Mouse (Mus musculus) mature B cell (primary cell): ENCODE measurements around the gene Slc6a9.

Source experiments
- in situ Hi-C: fragments of 300-500 bp; cut with MboI; formaldehyde crosslinking; loops from 2 replicates; pipeline ENCODE4 v1.14.3; 2019

The Slc6a9 gene

DNA sequence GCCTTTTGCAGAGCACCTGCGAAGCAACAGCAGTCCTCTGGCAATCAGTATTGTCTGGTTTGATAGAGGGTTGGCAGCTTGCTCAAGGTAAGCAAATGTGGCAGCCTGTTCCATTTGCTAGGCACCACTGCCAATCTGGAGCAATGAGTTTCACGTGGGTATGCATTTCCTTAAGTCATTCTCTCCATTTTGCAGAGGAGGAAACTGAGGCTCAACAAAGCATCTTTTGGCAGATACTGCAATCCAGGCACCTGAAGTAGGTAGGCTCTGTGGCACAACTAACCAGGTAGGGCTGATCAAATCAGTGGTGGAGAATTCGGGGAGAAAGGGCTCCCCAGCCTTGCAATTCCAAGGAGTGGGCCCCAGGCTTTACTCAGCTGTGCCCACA, at the start of gene Slc6a9:
Gene Slc6a9 (plus strand): TSS at position 50 of the 388 bp plus-strand sequence.
- in situ Hi-C loops: loop anchor here (10.0 kb wide), 1 partner anchor 250 kb away; no protein-coding TSS in a partner anchor

DNA sequence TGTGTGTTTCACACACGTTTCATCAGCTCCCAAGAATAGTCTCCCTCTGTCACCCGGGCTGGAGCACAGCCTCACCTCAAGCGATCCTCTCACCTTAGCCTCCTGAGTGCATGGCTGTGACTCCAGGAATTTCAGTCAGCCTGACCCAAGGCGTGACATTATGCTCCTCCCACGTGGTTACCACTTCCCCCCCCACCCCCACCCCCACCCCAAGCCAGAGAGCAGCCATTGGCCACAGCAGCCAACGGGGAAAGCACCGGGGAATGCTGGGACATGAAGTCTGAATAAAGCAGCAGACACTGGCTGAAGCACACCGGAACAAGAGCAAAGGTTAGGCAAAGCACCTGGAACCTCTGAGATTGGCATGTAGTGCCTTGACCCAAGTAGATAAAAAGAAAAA, 47.3 kb upstream of the Slc6a9 start:
- in situ Hi-C loops: no loop called here

DNA sequence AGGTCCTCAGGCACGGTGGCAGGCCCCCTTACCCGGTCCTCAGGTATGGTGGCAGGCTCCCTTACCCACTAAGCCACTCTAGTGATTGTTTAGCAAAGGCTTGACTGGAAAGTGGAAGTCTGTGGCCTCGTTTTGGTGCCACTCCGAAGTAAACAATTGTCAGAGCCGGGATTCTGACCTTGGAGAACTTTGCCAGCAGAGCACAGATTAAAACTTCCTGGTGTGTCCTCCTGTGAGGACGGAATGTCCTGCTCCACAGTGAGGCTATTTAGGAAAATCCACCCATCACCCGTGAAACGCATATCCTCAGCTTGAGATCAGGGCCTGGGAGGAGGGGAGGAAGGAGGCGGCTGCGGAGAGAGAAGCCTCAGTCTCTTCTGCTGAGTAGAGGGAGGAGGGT, 46.0 kb upstream of the Slc6a9 start:
- in situ Hi-C loops: no loop called here

DNA sequence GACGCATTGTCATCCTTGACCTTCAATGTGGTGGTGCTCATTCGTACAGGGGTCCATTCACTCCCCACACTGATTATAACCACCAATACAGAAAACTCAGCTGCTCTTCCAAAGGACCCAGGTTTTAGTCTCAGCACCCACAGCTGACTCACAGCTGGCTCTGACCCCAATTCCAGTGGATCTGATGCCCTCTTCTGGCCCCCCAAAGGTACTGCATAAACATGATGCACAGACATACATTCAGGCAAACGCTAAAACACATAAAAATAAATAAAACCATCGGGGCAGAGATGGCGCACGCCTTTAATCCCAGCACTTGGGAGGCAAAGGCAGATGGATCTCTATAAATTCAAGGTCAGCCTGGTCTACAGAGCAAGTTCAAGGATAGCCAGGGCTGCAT, 34.4 kb upstream of the Slc6a9 start:
- in situ Hi-C loops: no loop called here

DNA sequence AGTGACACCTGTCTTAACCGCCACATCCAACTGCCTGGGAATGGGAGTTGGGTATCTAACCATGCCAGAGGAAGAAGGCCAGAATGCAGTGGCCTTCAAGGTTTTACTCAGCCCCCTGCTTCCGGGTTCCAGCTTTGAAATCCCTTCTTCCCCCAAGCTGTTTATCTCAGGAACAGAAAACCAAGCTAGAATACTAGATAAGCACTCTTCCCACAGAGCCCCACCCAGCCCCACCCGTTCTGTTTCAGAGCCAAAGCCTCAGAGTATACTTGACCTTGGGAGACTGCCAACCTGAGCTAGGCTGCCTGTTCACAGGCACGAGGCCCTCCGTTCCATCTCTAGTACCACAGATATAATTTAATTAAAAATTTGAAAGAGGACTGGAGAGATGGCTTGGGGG, 27.3 kb upstream of the Slc6a9 start:
- in situ Hi-C loops: no loop called here

DNA sequence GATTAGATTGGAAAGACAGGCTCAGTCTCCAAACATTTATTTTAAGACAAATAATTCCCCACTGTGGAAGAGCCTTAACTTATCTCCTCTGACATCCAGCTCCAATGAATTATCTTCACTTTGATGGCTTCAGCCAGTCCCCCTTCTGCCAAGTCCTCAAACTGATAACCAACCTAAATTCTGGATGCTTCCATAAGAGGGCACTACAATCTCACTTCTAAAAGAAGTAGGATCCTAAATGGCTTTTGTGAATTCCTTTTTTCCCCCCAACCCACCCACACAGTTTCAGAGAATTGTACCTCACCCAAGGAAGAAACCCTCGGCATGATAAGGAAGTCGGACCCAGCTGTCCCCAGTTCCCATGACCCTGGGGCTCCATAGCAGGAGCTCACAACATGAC, 23.4 kb upstream of the Slc6a9 start:
- in situ Hi-C loops: no loop called here

DNA sequence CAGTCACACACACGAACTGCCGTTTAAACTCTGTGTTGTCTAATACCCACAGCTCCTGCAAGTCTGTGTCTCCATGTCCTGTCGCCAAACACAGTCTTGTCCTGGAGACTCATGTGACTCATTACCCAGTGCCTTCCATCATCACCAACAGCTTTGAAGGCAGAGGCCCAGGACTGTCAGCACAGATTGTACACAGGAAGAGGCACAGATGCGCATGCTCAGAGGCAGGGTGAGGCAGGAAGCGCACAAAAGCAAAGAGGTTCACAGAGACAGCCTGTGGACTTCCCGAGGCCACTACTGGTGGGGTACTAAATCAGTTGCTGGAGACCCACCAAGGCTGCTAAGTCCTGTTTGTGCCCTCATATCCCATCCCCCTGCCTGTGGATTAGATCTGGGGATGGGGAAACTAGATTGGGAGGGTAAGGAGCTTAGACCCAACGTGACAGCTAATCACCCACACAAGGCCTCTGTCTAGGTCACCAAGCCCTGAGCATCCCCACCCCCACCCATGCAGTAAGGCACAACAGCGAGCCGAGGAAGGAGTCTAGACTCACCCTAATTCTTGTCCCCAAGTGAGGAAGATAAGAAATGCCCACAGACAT, 20.6 kb upstream of the Slc6a9 start:
- in situ Hi-C loops: no loop called here

DNA sequence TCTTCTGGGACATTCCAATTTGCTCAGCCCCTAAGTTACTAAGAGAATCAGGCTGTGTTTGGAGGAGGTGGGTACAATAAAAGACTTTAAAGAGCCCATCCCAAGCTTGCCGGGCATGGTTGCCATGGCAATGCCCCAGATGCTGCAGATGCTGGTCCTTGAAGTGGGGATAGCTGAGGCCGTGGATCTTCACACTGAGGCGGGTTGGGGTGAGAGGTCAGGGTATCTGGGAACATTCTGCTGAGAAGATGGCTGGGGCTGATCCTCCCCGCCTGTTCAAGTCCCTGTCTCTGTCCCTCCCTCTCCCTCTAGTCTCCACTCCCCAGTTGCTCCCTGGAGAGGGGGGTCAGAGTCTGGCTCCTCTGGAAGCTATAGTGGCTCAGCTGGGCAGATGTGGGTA, 20.0 kb upstream of the Slc6a9 start:
- in situ Hi-C loops: no loop called here

DNA sequence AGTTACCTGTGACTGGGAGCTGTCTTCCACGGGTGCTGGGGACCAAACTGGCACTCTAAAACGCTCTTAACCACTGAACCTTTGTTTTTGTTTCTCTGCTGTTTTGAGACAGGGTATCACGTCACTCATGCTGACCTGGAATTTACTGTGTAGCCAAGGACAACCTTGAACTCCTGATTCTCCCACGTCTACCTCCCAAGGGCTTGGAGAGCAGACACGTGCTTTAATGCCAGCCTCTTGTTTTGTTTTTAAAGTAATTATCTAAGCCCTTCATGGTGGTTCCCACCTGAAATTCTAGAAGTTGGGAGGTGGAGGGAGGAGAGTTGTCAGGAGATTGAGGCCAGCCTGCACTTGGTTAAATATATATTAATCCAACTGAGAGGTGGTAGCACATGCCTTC, 17.5 kb upstream of the Slc6a9 start:
- in situ Hi-C loops: no loop called here

DNA sequence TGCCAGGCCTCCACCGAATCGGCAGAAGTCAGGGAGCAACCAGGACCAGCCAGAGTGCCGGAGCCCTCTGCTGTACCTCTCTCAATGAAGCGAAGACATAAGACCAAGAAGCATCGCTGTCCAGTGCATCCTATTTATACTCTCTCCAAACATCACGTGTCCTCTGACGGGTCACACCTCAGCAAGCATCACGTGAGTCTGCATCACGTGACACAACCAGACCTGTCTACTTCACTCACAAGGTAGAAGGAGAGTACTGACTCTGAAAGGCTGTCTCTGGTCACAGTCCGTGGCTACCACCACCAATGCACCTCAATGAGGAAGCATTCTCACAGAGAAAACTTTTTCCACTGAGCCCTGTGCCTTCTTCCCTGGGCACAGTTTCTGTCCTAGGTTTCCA, 16.3 kb upstream of the Slc6a9 start:
- in situ Hi-C loops: no loop called here

DNA sequence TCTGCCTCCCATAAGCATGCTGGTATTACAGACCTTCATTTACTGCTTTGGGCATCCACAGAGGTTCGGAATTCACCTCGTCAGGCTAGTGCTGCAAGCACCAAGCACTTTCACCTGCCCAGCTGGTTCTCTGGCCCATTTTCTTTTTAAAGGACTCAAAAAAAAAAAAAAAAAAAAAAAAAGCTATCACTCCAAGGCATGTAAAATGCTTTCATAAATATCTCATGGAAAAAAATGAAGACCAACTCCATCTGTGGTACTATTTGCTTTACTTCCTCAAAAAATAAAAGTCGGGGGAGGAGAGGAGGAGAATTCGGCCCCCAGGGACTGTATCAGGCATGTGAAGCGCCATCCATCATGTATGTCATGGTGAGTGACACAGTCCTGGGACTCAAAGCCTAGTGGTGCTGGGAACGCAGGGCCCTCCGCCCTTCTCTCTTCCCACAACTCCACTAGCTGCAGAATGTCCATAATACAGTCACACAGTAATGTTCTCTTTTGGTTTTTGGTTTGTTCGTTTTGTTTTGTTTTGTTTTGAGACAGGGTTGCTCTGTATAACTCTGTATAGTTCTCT, 5.6 kb upstream of the Slc6a9 start:
- in situ Hi-C loops: no loop called here

DNA sequence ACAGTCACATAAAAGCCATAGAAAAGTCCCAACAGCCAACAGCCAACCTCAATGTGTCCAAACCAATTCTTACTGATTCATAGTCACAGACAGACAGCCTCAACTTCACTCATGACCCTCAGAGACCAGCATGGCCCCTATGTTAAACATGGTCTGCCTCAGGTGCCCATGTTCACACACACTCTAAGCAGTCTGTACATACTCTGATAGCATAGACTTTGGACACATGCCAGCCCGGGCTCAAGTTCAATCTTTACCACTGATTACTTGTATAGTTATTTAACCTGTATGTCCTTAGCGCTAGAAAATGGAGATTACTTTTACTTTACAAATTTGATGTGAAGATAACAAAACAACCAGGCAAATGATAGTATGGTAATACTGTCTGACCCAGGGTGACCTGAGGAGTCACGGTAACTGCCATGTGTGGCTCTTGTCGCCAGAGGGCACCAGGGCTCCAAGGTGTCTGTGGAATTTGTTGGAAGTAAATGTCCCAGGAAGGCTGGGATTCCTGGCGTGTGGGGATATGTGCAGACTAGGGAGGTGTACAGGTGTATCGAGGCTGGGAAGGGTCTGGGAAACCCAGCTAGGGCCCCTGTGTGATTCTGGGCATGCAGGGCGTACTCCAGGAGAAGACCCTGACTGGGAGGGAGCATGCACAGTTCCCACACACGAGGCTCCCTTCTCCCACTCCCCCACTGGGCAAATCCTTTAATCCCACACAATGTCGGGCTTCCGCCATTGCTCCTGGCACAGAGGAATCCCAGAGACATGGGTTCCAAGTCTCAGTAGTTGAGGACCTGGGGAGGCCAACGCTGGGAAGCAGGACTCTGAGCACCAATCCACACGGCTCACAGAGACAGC, 4.8 kb upstream of the Slc6a9 start:
- in situ Hi-C loops: loop anchor here (10.0 kb wide), 1 partner anchor 255 kb away; no protein-coding TSS in a partner anchor

DNA sequence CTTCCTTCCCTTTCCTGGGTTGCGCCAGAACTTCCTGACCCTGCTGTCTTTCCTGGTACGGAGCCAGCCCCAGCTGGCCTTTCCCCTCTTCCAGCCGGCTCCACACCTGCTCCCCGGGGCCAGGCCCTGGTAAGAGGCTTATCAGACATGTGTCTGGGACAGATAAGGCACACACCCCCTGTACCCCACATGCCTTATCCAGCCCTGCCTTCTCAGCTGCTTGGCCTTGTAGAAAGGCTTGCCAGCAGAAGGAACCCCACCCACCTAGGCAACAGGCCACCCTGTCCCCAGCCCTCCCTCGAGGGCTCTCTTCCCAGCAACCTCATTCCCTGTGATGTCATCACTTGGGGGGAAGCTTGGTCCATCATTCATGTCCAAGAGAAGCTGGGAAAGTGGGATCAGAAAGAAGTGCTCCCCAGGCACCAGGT, 4.2 kb upstream of the Slc6a9 start:
- in situ Hi-C loops: loop anchor here (10.0 kb wide), 1 partner anchor 255 kb away; no protein-coding TSS in a partner anchor

DNA sequence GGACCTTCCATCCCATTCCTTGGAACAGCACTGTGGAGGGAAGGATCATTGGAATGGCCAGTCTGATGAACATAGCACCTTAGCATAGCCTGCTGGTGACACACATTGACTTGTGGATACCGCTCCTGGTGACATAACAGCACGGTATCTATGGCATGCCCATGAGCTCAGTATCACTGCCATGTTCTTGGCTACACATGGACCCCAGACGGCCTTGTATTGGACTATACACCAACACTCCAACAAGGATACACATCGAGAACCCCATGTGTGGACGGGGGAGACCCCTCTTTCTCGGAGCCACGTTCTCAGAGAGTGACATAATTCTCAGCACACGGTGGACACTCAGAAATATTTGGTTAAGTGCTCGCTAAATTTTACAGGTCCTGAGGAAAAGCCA, 3.5 kb upstream of the Slc6a9 start:
- in situ Hi-C loops: loop anchor here (10.0 kb wide), 1 partner anchor 254 kb away; no protein-coding TSS in a partner anchor

DNA sequence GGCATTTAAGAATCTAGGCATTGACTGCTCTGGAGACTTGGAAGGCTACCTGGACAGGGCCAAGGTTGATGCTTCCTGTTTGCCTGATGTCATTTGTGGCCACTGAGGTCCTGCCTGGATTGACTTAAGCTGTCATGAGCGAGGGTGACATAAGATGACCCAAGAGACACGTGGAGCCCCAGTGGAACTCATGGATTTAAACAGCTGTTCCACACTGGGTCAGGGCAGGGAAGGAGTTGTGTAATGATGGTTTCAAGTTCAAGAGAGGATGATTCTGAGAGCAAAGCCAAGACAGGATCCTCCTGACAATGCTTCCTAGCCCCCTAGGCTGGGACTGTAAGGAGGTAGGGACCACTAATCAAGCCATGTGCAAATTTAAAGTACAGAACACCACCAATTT, 2.8 kb upstream of the Slc6a9 start:
- in situ Hi-C loops: loop anchor here (10.0 kb wide), 1 partner anchor 253 kb away; no protein-coding TSS in a partner anchor

DNA sequence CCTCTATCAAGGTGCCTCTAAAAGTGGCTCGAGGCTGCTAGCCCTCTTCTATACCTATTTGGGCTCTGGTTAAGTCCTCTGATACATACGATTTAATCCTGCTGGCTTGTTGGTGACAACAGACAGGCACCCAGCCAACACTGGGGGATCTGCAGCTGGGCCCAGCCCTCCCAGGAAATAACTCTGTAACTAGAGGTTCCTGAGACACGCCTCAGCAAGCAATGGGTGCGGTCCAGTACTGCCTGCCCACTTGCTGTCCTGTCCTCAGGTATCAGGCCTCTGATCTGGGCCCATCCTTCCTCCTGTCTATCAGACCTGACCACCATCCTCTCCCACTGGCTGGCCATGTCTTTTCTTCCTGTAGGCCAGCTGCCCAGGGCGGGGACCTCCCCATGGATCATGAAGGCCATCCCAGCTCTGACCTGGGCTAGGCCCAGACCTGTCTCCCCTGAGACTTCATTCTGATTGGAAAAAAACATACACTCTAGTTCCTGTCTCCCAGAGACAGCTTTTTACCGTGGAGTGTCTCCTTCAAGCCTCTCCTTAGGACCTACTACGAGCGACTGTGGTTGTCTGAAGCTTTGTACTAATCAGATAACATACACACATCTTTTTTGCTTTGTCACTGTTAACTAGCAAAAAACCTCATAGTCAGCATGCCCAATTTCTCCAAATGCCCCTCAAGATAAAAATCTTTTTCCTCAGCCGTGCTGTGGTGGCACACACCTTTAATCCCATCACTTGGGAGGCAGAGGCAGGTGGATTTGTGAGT, 2.2 kb upstream of the Slc6a9 start:
- in situ Hi-C loops: loop anchor here (10.0 kb wide), 1 partner anchor 253 kb away; no protein-coding TSS in a partner anchor

DNA sequence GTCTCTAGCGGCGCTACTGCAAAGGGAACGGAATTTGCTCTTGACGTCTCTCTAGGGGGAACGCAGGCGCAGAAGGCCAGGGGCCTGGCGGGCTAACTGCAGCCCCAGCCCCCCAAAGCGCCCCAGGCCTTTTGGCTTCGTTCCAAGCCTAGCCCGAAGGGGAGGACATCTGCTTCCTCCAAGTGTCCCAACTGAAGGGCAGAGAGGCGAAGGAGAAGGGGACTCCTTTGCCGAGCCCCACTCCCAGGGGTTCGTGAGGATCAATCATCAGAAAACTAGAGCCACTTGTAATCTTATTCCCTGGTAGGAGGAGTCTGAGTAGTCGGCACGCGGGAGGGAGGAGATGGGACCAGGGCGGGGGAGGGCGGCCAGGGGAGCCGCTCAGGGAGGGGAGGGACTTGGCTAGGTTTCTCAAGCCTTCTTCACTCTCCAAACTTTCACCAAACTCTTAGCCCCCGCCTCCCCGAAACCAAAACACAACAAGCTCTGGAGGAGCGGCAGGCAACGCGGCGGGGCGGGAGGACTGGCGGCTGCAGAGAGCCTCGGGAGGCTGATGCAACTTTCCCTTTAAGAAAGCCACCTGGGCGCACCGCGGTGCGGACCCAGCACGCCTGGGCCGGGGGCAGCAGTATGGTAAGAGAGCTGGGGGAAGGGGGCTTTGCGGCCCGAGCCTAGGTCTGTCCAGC, 682 bp downstream of the Slc6a9 start:
- in situ Hi-C loops: loop anchor here (10.0 kb wide), 1 partner anchor 250 kb away; no protein-coding TSS in a partner anchor

DNA sequence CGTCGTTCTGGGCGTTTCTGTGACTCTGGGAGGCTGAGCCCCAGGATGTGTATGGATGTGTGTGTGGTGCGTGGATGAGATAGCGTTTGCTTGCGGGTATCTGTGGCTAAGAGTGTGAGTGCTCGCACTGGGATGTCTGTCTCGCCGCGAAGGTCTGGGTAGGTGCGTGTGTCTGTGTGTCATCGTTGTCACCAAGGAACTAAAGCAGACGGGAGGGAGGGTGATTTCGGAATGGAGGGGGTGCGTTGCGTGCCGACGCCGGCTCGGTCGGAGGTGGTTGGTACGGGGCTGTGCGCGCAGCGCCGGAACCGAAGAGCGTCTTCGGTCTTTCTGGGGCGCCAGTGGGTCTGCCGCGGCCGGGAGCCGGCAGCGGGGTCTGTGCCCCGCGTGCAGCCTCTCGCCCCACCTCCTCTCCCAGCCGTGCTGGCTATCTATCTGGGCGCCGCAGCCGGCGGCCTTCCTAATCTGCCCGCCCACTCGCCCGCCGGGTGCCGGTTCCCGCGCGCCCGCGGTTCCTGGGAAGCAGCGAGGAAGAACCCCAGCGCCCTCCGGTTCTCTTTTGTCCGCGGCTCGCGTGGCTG, 1.3 kb downstream of the Slc6a9 start:
- in situ Hi-C loops: loop anchor here (10.0 kb wide), 1 partner anchor 249 kb away; no protein-coding TSS in a partner anchor

DNA sequence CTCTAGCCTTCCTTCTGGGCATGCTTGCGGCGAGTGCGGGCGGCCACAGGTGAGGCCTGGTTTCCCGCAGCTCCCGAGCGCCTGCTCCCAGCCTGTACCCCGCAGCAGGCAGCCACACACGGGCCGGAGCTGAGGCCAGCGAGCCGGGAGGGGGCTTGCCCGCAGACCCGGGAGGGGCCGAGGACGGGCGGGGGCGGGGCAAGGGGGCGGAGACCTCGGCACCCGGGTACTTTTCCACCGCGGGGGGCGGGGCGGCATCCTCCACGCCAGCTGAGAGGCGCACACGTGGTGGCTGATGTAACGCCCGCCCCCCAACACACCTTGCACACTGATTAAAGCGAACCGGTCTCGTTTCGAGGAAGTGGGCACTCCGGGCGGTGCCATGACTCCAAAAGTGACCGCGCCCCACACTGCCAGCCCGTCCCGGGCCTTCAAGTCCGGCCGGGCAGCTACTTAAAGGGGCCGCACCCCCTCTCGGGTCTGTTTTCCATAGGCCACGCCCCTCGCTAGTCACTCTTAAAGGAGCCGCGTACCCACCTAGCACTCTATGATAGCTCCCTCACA, 2.0 kb downstream of the Slc6a9 start:
- in situ Hi-C loops: loop anchor here (10.0 kb wide), 1 partner anchor 249 kb away; no protein-coding TSS in a partner anchor

DNA sequence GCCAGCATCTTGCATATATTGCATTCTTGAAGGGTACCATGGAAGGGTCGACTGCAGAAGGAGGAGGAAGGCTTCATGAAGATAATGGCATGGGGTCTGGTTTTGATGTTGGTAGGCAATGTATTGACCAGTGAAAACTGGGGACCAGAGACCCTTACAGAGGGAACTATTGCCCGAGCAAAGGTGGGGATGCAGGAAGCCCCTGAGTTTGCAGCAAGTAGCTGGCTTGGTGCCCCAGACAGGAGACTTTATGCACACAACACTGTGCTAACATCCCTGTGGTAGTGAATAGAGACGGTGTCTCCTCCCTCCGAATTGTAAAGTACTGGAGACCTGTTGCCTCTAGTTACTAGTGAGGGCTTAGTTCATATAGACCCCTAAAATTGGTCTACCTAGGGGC, 3.0 kb downstream of the Slc6a9 start:
- in situ Hi-C loops: loop anchor here (10.0 kb wide), 1 partner anchor 248 kb away; no protein-coding TSS in a partner anchor
